Mouse (Mus musculus) midbrain, embryonic 12.5 days (tissue): ENCODE measurements around the gene Nhsl1. TPM values are rescaled to one million over a fixed set of nuclear protein-coding genes. Genes with fewer than 3 reads are reported as not detected.

Source experiments
- ATAC-seq: fragments of 200-750 bp; cut with Nextera tagmentation; 2 replicates; pipeline ENCODE4 v1.8.0; 2017; ENCODE audit warnings: low read depth, moderate TSS enrichment, moderate library complexity; ENCODE audit not compliant: low FRiP score
- H3K27ac ChIP-seq: fragments of 300-500 bp; sonication (generic); replicated peaks from 2 replicates; pipeline ENCODE4 v1.5.1; 2016; ENCODE audit warnings: mild to moderate bottlenecking
- H3K27me3 ChIP-seq: fragments of 300-500 bp; sonication (generic); 2 replicates; pipeline ENCODE4 v1.6.1; 2016; ENCODE audit warnings: mild to moderate bottlenecking
- H3K36me3 ChIP-seq: fragments of 300-500 bp; sonication (generic); 2 replicates; pipeline ENCODE4 v1.6.1; 2016
- H3K4me1 ChIP-seq: fragments of 300-500 bp; sonication (generic); 2 replicates; pipeline ENCODE4 v1.6.1; 2016
- H3K4me2 ChIP-seq: fragments of 300-500 bp; sonication (generic); replicated peaks from 2 replicates; pipeline ENCODE4 v1.6.1; 2016; ENCODE audit warnings: mild to moderate bottlenecking, moderate library complexity
- H3K4me3 ChIP-seq: fragments of 300-500 bp; sonication (generic); 2 replicates; pipeline ENCODE4 v1.5.1; 2016; ENCODE audit warnings: mild to moderate bottlenecking
- H3K9ac ChIP-seq: fragments of 300-500 bp; sonication (generic); replicated peaks from 2 replicates; pipeline ENCODE4 v1.6.1; 2016; ENCODE audit warnings: mild to moderate bottlenecking, moderate library complexity
- H3K9me3 ChIP-seq: fragments of 300-500 bp; sonication (generic); 2 replicates; pipeline ENCODE4 v1.6.1; 2016; ENCODE audit warnings: mild to moderate bottlenecking
- WGBS: fragments of 180-500 bp; shearing (Covaris S2); methylation state at CpG from one replicate; pipeline ENCODE4 v1.1.7; 2016; 5-methylcytosine and 5-hydroxymethylcytosine counted together
- polyA plus RNA-seq: library from polyadenylated mRNA; unstranded; fragments of >200 nt; fragmentation: Nextera tagmentation; extraction: Ambion mirVana; gene quantifications from 2 replicates; pipeline ENCODE4 v1.2.1, GENCODE M21; 2016

Gene Nhsl1
- polyA plus RNA-seq, 1 experiment from 2014 or later: 14.0 TPM

DNA sequence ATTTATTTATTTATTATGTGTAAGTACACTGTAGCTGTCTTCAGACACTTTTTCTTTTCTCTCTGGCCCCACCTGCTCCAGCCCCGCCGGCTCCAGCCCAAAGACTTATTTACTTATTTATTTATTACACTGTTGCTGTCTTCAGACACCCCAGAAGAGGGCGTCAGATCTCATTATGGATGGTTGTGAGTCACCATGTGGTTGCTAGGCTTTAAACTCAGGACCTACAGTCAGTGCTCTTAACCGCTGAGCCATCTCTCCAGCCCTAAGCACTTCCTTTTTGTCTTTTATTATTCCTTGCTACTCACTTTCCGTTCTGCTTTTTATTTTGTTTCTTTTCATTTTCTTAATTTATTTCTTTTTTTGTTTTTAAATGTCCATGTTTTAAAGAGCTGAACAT, 242.7 kb downstream of the Nhsl1 start:
- H3K4me2 ChIP-seq: no peak overlapping the region
- H3K27ac ChIP-seq: no peak overlapping the region
- H3K36me3 ChIP-seq: no peaks in the 10 kb centered on the region
- WGBS: 58% methylated on average over 5 of the region's 5 CpGs
- no peak for ATAC-seq
- H3K4me3 ChIP-seq: no peak overlapping the region
- H3K9me3 ChIP-seq: no peaks in the 10 kb centered on the region
- H3K27me3 ChIP-seq: no peaks in the 10 kb centered on the region
- no peak overlapping the region for H3K9ac ChIP-seq
- H3K4me1 ChIP-seq: no peaks in the 10 kb centered on the region

DNA sequence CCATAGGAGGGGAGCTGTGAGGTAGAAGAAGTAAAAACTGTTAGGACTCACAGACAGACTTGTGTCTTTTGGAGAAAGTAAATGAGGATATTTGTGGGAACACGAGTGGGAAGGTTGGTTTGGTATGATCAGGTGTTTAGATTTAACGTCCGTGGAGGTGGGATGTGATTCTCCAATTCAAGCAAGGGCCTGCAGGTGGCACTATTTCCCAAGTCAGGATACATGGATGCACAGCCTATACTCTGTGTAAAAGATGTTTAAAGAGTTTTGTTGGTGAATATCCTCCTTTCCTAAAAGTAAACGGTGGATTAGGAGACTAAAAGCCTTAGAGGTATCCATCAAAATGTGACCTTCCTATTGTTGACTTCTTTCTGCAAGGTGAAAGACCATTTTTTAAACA, 244.2 kb downstream of the Nhsl1 start:
- no peak overlapping the region for H3K27ac ChIP-seq
- no peaks in the 10 kb centered on the region for H3K36me3 ChIP-seq
- H3K27me3 ChIP-seq: no peaks in the 10 kb centered on the region
- H3K4me2 ChIP-seq: no peak overlapping the region
- no peaks in the 10 kb centered on the region for H3K4me1 ChIP-seq
- no peak overlapping the region for H3K4me3 ChIP-seq
- H3K9ac ChIP-seq: no peak overlapping the region
- ATAC-seq: no peak
- WGBS: 9% methylated on average over 4 of the region's 4 CpGs
- no peaks in the 10 kb centered on the region for H3K9me3 ChIP-seq

DNA sequence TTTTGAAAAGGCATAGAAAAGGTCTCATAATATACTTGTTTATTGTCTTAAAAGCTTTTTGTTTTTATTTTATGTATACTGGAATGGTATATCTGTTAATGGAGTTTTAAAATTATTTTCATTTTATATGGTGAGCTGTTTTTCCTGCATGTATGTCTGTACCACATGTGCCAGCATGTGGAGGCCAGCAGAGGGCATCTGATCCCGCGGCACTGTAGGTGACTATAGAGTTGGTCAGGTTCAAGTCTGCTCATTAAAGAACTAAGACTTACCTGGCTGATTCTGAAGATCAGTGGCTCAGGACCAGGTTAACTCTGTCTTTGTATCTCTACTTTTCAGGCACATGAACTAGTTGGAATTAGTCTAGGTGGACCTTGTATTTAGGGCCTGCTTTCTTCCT, 253.8 kb downstream of the Nhsl1 start:
- no peak for ATAC-seq
- H3K4me1 ChIP-seq: no peaks in the 10 kb centered on the region
- WGBS: 63% methylated on average over 2 of the region's 2 CpGs

More for the DNA sequence above, 253.8 kb downstream of the Nhsl1 start:
- H3K27ac ChIP-seq: no peak overlapping the region
- no peak overlapping the region for H3K9ac ChIP-seq
- H3K4me3 ChIP-seq: no peak overlapping the region
- no peaks in the 10 kb centered on the region for H3K9me3 ChIP-seq
- no peaks in the 10 kb centered on the region for H3K36me3 ChIP-seq
- no peak overlapping the region for H3K4me2 ChIP-seq
- no peaks in the 10 kb centered on the region for H3K27me3 ChIP-seq

Other genes starting within 250 kb of the Nhsl1 start
- 0.37 and 0.84 TPM in 2 replicates for gene Ect2l, start 108.1 kb upstream of the Nhsl1 start, polyA plus RNA-seq
- gene Ccdc28a, start 84.0 kb upstream of the Nhsl1 start, polyA plus RNA-seq: 7.0 and 7.9 TPM in 2 replicates
- 9.8 and 10.4 TPM in 2 replicates for gene Hebp2, start 227.1 kb downstream of the Nhsl1 start, polyA plus RNA-seq